Mouse (Mus musculus): ENCODE data around the gene Slc25a21.

The Slc25a21 gene

GRCm38 (mm10) chr12:56688482-56688840 lies 508.8 kb downstream of the Slc25a21 start:
- no peak for DNase-seq

GRCm38 (mm10) chr12:56687640-56688481 lies 509.4 kb downstream of the Slc25a21 start:
- no peak for DNase-seq

GRCm38 (mm10) chr12:56681096-56681811 lies 516.0 kb downstream of the Slc25a21 start:
- DNase-seq, result no peak

GRCm38 (mm10) chr12:56677620-56678019 lies 519.7 kb downstream of the Slc25a21 start:
- DNase-seq, result no peak

GRCm38 (mm10) chr12:56674726-56675125 lies 522.5 kb downstream of the Slc25a21 start:
- DNase-seq, result no peak

- DNase-seq, result no peak
Measured at GRCm38 (mm10) chr12:56670795-56671194, 526.5 kb downstream of the Slc25a21 start.

- DNase-seq, result no peak
Measured at GRCm38 (mm10) chr12:56669451-56670122, 527.7 kb downstream of the Slc25a21 start.

Measured in cerebellum, adult 11-12 months (tissue).